Mouse (Mus musculus): Measurements from ENCODE around the gene Cd80.

The Cd80 gene

GRCm38 (mm10) chr16:38448458-38448857 is 6.9 kb upstream of the Cd80 start:
- no peak for DNase-seq (ENCODE audit: low read depth, low spot score)

DNA sequence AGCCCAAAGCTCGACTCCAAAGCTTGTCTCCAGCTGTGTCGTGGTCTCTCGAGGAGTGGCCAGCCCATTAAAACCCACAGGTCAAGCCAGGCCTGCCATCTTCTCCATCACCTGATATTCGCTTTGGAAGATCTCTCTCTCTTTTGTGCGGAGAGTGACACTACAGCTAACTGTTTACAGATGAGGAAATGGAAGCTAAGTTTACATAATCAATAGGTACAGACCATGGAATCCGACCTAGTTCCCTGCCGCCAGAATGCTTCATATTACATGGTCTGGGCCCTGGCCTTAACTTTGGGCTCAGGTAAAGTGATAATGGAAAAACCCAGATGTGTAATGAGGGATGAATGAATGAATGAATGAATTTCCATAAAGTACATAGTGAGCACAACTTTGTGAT is 4.7 kb upstream of the Cd80 start:
- no peak for DNase-seq (ENCODE audit: low read depth, low spot score)

DNA sequence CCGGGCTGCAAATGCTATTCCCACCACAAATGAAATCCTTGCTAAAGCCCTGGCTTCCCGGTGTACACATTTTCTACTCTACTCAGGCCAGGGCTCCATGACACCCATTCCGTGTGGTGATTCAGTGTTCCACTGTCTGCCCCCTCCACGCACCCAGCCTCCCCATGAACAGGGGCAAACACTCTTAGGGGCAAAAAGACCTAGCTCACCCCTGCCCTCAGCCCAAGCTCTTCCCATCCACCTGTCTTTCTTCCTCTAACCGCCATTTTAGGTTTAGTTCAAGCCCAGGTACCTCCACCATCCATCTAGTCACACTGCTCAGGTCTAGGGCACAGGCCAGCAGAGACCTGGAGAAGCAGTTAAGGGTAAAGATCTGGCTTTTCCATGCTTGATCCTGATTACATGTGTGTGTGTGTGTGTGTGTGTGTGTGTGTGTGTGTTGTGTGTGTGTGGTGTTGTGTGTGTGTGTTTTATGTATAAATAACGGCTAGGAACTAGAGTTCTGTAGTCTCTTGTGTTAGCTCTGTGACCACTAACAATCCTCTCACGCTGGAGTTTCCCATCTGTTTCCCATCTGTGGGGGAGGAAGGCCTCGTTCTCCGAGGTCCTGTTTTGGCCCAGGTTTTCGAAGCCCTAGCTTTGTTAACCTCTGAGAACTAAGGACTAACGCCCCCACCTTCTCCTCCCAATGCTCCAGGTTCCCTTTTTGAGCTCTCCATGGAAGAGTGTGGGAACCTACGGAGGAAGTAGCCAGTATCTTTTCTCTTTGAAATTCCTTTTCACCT is 3.7 kb upstream of the Cd80 start:
- DNase-seq (ENCODE audit: low read depth, low spot score): peak; percentile 61

DNA sequence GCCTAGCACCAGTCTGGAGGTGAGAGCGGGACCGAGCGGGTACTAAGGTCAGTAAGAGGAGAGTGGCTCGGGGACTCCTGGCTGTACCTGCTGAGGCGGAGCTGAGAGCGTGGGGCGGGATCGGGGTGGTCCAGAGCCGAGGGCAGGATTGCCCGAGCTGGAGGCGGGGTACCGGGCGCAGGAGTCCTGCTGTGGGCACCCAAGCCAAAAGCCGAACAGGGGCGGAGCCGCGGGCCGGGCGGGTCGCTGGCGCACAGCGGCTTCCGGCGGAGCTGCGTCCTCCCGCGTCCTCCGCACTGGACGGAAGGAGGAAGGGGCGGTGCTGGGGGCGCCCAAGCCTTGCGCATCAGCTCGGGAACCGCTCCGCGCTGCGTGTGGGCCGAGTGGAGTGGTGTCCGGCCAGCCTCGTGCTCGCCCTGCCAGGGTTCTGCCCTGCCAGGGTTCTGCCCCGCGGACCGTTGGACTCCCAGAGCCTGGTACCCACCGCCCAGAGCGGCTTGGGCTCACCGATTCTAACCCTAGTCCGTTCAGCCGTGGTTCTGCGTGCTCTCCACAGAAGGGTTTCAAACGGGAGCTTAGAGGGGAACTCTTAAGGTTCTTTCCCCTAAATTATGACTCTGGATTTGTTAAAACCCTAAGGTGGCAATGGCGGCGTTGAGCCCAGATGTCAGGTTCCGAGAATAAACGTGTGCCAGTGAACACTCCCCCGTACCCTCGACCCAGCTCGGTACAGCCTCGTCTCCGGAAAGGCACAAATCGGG is 2.7 kb upstream of the Cd80 start, which contains the start of gene Adprh:
TSS of gene Adprh (minus strand) at position 262 of the 761 bp plus-strand sequence.
- DNase-seq (ENCODE audit: low read depth, low spot score): peak; percentile 71

GRCm38 (mm10) chr16:38453203-38453553 is 2.2 kb upstream of the Cd80 start:
- DNase-seq (ENCODE audit: low read depth, low spot score): no peak

DNA sequence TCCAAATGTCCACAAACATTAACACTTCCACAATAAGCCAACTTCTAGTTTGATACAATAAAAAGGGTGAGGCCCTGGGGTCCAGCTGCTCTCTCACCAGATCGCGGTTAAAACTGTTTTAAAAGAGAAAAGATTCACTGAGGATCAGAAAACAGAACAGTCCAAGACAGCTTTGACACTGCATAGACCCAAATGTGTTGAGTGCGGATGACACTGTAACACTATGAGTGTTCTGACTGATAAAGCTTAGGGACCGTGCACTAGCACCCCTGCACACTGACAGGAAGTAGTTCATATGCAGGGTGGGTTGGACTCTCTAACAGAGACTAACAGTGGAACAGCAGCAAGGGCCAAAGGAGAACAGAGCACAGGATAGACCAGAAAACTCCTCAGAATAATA is 1.4 kb upstream of the Cd80 start:
- DNase-seq (ENCODE audit: low read depth, low spot score): no peak

- DNase-seq (ENCODE audit: low read depth, low spot score): no peak
Observed at GRCm38 (mm10) chr16:38454533-38455254, 667 bp upstream of the Cd80 start.

DNA sequence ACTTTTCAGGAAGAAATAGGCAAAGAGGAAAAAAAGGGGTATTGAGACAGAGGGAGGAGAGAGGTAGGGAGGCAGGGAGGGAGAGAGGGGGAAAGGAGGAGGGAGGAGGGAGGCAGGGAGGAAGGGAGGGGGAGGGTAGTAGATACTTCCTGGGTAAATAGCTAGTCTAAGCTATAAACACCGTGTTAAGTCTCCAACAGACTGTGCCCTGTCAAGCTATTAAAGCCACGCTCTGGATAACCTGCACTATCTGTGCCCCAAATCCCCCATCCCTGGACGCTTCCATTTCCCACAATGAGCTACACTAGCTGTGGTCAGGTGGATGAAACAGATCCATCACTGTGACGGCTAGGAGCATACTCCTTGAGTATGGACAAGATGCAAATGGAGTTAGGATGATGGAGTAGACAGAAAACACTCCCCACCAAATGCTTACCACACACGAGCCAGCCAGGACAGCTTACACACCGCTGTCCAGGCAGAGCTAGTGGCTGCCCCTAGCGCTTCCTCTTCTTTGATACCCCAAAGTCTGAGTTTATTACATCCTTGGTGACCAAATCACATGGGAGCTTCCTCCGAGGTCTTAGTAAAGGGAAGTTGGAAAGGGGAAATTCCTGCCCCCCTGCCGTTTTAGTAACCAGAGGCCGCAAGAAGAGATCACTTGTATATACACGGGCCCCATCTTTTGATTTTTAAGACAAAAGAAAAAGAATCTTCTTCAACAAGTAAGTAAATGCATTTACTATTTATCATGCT is 1.6 kb downstream of the Cd80 start:
- DNase-seq (ENCODE audit: low read depth, low spot score): peak; percentile 39

- DNase-seq (ENCODE audit: low read depth, low spot score): peak; percentile 62
Observed at GRCm38 (mm10) chr16:38458600-38459280, 3.4 kb downstream of the Cd80 start.

GRCm38 (mm10) chr16:38459990-38460389 is 4.6 kb downstream of the Cd80 start:
- DNase-seq (ENCODE audit: low read depth, low spot score): no peak

- DNase-seq (ENCODE audit: low read depth, low spot score): no peak
Observed at GRCm38 (mm10) chr16:38461749-38462148, 6.4 kb downstream of the Cd80 start.

- no peak for DNase-seq (ENCODE audit: low read depth, low spot score)
Observed at GRCm38 (mm10) chr16:38462161-38462560, 6.8 kb downstream of the Cd80 start.

DNA sequence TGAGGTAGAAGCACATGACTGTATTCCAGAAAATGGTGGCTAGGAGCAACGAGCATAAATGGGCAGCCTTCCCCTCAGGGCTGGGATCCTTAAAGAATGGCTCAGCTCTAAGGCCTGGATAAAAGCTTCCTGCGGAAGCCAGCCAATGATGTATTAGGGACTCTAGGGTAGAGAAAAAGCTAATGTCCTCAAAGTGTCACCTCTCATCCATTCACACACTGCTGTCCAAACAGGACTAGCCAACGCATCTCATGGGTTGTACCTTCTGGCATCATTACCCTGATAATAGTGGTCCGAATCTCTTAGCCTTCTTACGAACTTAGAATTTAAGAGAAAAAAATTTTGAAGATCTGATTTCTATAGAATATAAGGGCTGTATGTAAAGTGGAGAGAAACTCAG is 7.9 kb downstream of the Cd80 start:
- DNase-seq (ENCODE audit: low read depth, low spot score): no peak

DNA sequence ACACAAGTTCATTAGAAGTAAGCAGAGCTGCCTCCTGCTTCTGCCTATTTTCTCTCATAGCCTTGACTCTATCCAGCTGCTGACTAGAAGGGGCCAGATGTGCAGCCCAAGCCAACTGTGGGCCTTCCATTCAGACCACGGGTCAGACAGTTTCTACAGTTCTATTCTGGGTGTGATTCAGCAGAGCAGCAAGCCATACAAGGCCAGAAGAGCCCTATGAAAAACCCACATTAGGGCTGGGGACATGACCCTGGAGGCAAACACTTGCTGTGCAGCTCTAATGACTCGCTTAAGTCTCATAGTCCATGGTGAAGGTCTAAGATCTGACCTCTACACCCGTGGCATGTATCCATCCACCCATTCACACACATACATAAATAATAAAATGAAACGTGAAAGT is 10.7 kb downstream of the Cd80 start:
- DNase-seq (ENCODE audit: low read depth, low spot score): no peak

DNA sequence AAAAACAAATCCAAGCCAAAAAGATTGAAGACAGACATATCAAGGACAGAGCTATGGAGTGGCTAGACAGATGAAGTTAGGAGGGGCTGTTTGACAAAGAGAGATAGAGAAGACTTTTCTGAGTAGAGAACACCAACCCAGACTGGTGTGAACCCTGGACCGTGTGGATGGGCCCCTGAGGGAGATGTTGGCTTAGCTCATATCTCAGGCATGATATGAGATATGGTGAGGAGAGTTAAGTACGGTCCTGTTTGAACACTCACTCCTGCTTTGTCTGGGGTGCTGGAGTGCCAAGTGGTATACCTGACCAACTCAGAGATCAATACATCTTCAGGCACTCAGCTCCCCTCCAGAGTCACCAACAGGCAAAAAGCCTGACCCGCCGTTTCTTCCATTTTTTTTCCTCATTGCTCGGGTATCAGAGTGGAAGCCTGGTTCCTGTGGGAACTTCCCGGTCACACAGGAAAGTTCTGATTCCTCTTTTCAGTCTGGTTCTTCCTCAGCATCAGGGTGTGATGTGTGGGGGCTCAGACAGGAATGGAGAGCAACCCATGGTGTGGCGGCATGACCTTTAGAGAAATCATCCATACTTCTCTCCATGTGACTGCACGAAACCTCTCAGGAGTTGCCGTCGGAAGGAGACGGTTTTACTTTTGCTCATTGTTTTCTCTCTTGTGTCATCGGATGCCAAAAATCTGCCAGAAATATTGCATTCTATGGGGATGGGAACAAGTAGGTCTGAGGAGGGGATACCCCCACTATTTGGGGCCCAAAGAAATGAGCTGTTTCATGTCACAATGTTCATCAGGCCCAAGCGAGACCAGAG is 11.9 kb downstream of the Cd80 start:
- no peak for DNase-seq (ENCODE audit: low read depth, low spot score)

- no peak for DNase-seq (ENCODE audit: low read depth, low spot score)
Observed at GRCm38 (mm10) chr16:38467917-38468705, 12.8 kb downstream of the Cd80 start.

DNA sequence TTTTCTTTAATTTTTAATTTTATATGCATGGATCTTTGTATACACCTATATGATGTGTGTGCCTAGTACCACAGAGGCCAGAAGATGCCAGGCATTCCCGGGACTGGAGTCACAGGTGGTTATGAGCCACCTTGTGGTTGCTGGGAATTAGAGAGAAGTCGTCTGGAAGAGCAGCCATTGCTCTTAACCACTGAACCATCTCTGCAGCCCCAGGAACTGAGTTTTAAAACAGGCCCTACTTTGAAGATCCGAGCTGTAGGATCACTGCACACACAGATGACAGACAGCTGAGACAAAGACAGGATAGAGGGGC is 13.3 kb downstream of the Cd80 start:
- peak; percentile 44 for DNase-seq (ENCODE audit: low read depth, low spot score)

- no peak for DNase-seq (ENCODE audit: low read depth, low spot score)
Observed at GRCm38 (mm10) chr16:38469437-38469836, 14.1 kb downstream of the Cd80 start.

- peak; percentile 96 for DNase-seq (ENCODE audit: low read depth, low spot score)
Observed at GRCm38 (mm10) chr16:38471697-38472506, 16.5 kb downstream of the Cd80 start.

All from ZHBTc4 (cell line).